Mouse (Mus musculus): Measurements from ENCODE around the gene Fbxo30.

DNA sequence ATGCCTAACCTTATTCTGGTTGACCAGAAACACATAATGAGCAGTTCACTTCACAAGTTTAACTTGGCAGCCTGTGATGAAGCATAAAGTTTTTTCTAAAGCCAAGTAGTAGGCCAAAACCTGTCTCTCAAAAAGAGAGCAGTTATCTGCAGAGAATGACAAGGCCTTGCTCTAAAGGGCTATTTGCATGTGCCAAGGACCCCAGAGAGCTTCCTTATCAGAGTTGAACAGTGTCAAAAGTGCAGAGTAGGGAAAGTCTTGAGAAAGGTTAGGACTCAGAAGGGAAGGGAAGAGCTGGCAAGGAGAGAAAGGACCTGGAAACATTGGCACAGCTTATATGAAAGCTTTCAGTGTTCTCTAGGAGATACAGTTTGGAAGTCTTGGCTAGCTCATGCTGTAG is 29.4 kb downstream of the Fbxo30 start:
- TF ChIP-seq CTCF (IDR thresholded peaks at IDR 0.05), result no peak
- no peak for TF ChIP-seq EP300 (IDR thresholded peaks at IDR 0.05)
